Comparison of ENCODE assay signal across 8 mouse cellular contexts in genomic region chr13:14038911-14039291, GRCm38 (mm10). TPM values are rescaled to one million over a fixed set of nuclear protein-coding genes. Genes with fewer than 3 reads are reported as not detected.
DNase-seq lines count a peak whose midpoint lies in the region; ATAC-seq and TF ChIP-seq lines count a peak whose summit lies in the region.

No protein-coding gene starts in this region.

- intact Hi-C loops in gastrocnemius, adult 2 months (cut with DNase I), result loop anchor here (1.0 to 10.0 kb wide), 4 partner anchors 24 to 154 kb away; partner anchors contain the start of genes Arid4b and Ggps1

- 3% methylated on average over 8 of the region's 8 CpGs for WGBS in spleen, adult 2 months
- 3% methylated on average over 8 of the region's 8 CpGs for WGBS in intestine, postnatal 0 days
- under 1% methylated on average over 8 of the region's 8 CpGs for WGBS in small intestine, adult 2 months

- peak overlapping the region; percentile 88 for H3K4me3 ChIP-seq in gastrocnemius, adult 2 months
- H3K4me3 ChIP-seq in spleen, adult 2 months (ENCODE audit: extremely low read depth, insufficient read depth, insufficient read length), result peak overlapping the region; percentile 91
- H3K4me3 ChIP-seq in intestine, postnatal 0 days (ENCODE audit: low read depth, low read length), result peak overlapping the region; percentile 55
- peak overlapping the region; percentile 93 for H3K4me3 ChIP-seq in small intestine, adult 2 months (ENCODE audit: low read depth, low read length)

- no peaks in the 10 kb centered on the region for H3K36me3 ChIP-seq in spleen, adult 2 months (ENCODE audit: control insufficient read depth, insufficient read depth, low read length)
- no peaks in the 10 kb centered on the region for H3K36me3 ChIP-seq in intestine, postnatal 0 days (ENCODE audit: control insufficient read depth, insufficient read depth)
- no peaks in the 10 kb centered on the region for H3K36me3 ChIP-seq in small intestine, adult 2 months (ENCODE audit: control insufficient read depth, insufficient read depth, low read length)

- H3K9ac ChIP-seq in intestine, postnatal 0 days (ENCODE audit: low read depth, low read length), result peak overlapping the region; percentile 59

- no peak; the same call in 1 of the 2 replicates for ATAC-seq in intestine, postnatal 0 days

- H3K27ac ChIP-seq in gastrocnemius, adult 2 months, result peak overlapping the region; percentile 99
- 0 out of 2 replicates have a peak overlapping the region, but pooled peaks have one; percentile 93 for H3K27ac ChIP-seq in spleen, adult 2 months (ENCODE audit: insufficient read depth, low read length)
- H3K27ac ChIP-seq in intestine, postnatal 0 days (ENCODE audit: low read depth, low read length), result peak overlapping the region; percentile 92
- no peak overlapping the region for H3K27ac ChIP-seq in small intestine, adult 2 months (ENCODE audit: insufficient read depth, low read depth, low read length)

- no peak for TF ChIP-seq CTCF in gastrocnemius, adult 2 months (IDR thresholded peaks at IDR 0.05)
- TF ChIP-seq CTCF in spleen, adult 2 months (IDR thresholded peaks at IDR 0.05; ENCODE audit: extremely low read depth, insufficient read depth, insufficient read length, insufficient replicate concordance), result no peak
- no peak for TF ChIP-seq CTCF in intestine, postnatal 0 days (IDR thresholded peaks at IDR 0.05; ENCODE audit: low read depth)
- no peak for TF ChIP-seq CTCF in small intestine, adult 2 months (IDR thresholded peaks at IDR 0.05; ENCODE audit: extremely low read depth, insufficient read length, insufficient replicate concordance, low read depth, low read length)

- H3K4me1 ChIP-seq in spleen, adult 2 months (ENCODE audit: control insufficient read depth, insufficient read depth, insufficient read length), result peaks cover 2% of the 10 kb centered on the region; the same call in 1 of the 2 replicates
- H3K4me1 ChIP-seq in intestine, postnatal 0 days (replicated peaks; ENCODE audit: control insufficient read depth, insufficient read depth, low read length), result no peaks in the 10 kb centered on the region; the same call in 1 of the 2 replicates
- H3K4me1 ChIP-seq in small intestine, adult 2 months (ENCODE audit: control insufficient read depth, insufficient read depth, insufficient read length, low read length), result peaks cover 7% of the 10 kb centered on the region

- H3K9me3 ChIP-seq in intestine, postnatal 0 days (ENCODE audit: control insufficient read depth), result no peaks in the 10 kb centered on the region

- DNase-seq in gastrocnemius, adult 2 months, result peak; percentile 21
- DNase-seq in gastrocnemius, adult 8-10 months (ENCODE audit: low spot score in 2 of 2), result no peak
- no peak for DNase-seq in spleen, adult 2 months (ENCODE audit: low read depth in 1 of 2, low spot score in 2 of 2)
- DNase-seq in spleen, postnatal 36 days (ENCODE audit: low spot score in 2 of 2), result no peak
- DNase-seq in adrenal gland, adult 18-20 months (ENCODE audit: low spot score in 2 of 2), result no peak
- DNase-seq in adrenal gland, adult (ENCODE audit: inconsistent age in 2 of 2, low spot score in 1 of 2), result no peak

- H3K4me2 ChIP-seq in intestine, postnatal 0 days (replicated peaks; ENCODE audit: low read depth), result peak overlapping the region; percentile 90

- H3K27me3 ChIP-seq in spleen, adult 2 months (ENCODE audit: control insufficient read depth, insufficient read depth, low read length), result no peaks in the 10 kb centered on the region
- H3K27me3 ChIP-seq in intestine, postnatal 0 days (replicated peaks; ENCODE audit: control insufficient read depth, insufficient read depth, low read length), result no peaks in the 10 kb centered on the region
- H3K27me3 ChIP-seq in small intestine, adult 2 months (ENCODE audit: control insufficient read depth, insufficient read depth, low read length), result no peaks in the 10 kb centered on the region

- no peak for TF ChIP-seq POLR2A in spleen, adult 2 months (IDR thresholded peaks at IDR 0.05; ENCODE audit: low read depth, low read length)
- TF ChIP-seq POLR2A in small intestine, adult 2 months (IDR thresholded peaks at IDR 0.05; ENCODE audit: low read depth, low read length), result no peak

RNA-seq across cellular contexts. Expression of gene Tbce, which starts 0.5 kb away (rescaled TPM):
- total RNA-seq in gastrocnemius, adult 2 months (2021), result 10 to 100 TPM; 16.6 to 18.9 TPM
- 10 to 100 TPM; 13.5 to 19.2 (median 16.7) TPM for total RNA-seq in gastrocnemius, adult 8-10 months (2022)
- polyA plus RNA-seq in spleen, adult 2 months (2012; rRNA removed), result 9.7 and 13.9 TPM in 2 replicates
- polyA plus RNA-seq in intestine, postnatal 0 days (2015; fragmentation: Nextera tagmentation; extraction: Ambion mirVana), result 25.7 and 26.9 TPM in 2 replicates
- polyA plus RNA-seq in small intestine, adult 2 months (2012; rRNA removed), result 1.9 and 5.2 TPM in 2 replicates
- total RNA-seq in adrenal gland, adult 18-20 months (2021), result 10 to 100 TPM; 38.3 to 41.4 TPM

RNA-seq across cellular contexts. Expression of gene Arid4b, which starts 24.1 kb away (rescaled TPM):
- 10 to 100 TPM; 14.0 TPM for total RNA-seq in gastrocnemius, adult 2 months (2021)
- 10 to 100 TPM; 10.4 to 12.8 (median 11.6) TPM for total RNA-seq in gastrocnemius, adult 8-10 months (2022)
- polyA plus RNA-seq in spleen, adult 2 months (2012; rRNA removed), result 4.6 and 5.2 TPM in 2 replicates
- 25.6 and 34.3 TPM in 2 replicates for polyA plus RNA-seq in intestine, postnatal 0 days (2015; fragmentation: Nextera tagmentation; extraction: Ambion mirVana)
- 1.7 and 2.9 TPM in 2 replicates for polyA plus RNA-seq in small intestine, adult 2 months (2012; rRNA removed)
- 10 to 100 TPM; 24.8 to 39.1 TPM for total RNA-seq in adrenal gland, adult 18-20 months (2021)

RNA-seq across cellular contexts. Expression of gene Ggps1, which starts 24.4 kb away (rescaled TPM):
- total RNA-seq in gastrocnemius, adult 2 months (2021), result 10 to 100 TPM; 15.1 to 19.4 TPM
- 10 to 100 TPM; 14.1 to 20.4 (median 16.1) TPM for total RNA-seq in gastrocnemius, adult 8-10 months (2022)
- polyA plus RNA-seq in spleen, adult 2 months (2012; rRNA removed), result 6.4 and 8.4 TPM in 2 replicates
- 31.5 and 32.2 TPM in 2 replicates for polyA plus RNA-seq in intestine, postnatal 0 days (2015; fragmentation: Nextera tagmentation; extraction: Ambion mirVana)
- 1.4 and 2.4 TPM in 2 replicates for polyA plus RNA-seq in small intestine, adult 2 months (2012; rRNA removed)
- total RNA-seq in adrenal gland, adult 18-20 months (2021), result 10 to 100 TPM; 38.3 to 41.0 TPM
